Mouse (Mus musculus) E14TG2a.4 (cell line): ENCODE measurements around the gene Rrp9.

Experiments
- CTCF ChIP-seq: conservative IDR thresholded peaks from 2 replicates; pipeline ENCODE4 v1.5.1; 2014; ENCODE audit warnings: low read length
- NANOG ChIP-seq: IDR thresholded peaks from 2 replicates; pipeline ENCODE4 v1.6.1; 2014; ENCODE audit warnings: borderline replicate concordance, low read length, mixed read lengths

DNA sequence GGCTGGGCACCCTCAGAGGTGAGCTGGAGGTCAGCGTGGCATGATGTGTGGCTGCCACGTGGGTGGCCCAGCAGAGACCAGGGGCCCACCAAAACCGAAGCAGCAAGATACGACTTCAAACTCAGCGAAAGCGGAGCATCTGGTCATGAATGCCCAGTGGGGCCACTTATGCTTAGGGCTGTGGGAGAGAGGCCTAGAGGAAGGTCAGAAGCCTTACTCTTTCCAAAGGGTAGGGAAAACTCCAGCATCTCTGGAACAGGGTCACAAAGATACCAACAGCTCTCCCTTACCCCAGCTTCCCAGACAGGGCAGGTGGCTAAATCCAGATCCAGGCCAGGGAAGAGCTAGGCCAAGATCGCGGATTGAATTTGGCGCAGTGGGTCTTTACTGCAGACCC, 18.6 kb upstream of the Rrp9 start:
- TF ChIP-seq NANOG (no peak), CTCF (no peak)
